Mouse (Mus musculus) induced T-regulatory cell, adult 2 months (primary cell): ENCODE measurements around the gene Fam89b.
"Not testable (repeated sequence)": the region's sequence is repeated elsewhere in the genome, so short reads cannot be mapped to it uniquely, and the experiment has no call there.

Experiments
- DNase-seq: peaks from one replicate; pipeline ENCODE4 v3.0.0-alpha.2; 2012; ENCODE audit warnings: low read depth

Gene Fam89b

DNA sequence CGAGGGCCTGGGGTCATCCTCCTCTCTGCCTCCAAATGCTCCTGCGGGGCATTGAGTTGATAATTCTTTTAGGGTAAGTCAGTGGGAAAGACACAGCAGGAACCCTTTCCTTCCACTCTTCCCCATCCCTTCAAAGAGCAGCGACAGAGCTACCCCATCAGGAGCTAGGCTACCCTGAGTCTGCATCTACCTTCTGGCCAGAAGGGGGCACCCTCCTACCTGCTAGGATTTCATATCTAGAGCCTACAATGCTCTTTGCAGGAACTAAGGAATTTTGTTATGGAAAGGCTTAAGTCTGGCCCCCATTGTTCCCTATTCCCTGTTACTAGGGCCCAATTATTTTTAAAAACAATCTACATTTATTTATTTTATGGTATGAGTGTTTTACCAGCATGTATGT lies 18.2 kb downstream of the Fam89b start:
- peak; percentile 84 for DNase-seq

DNA sequence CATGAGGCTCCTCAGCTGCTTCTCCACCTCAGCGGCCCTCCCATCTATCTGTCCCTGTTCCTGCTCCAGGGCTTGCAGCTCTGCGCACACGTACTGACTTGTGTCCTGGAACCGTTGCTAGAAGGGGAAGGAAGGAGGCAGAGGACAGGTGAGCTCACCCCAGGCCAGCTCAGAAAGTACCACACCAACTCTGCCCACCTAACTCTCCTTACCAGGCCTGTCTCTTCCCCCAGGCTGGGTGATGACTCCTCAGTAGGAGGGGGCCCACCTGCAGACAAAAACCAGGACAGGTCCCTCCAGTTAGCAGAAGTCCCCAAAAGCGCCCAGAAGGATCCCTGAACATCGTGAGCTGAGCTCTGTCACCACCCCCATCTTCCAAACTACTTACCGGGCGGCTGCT lies 18.9 kb downstream of the Fam89b start:
- DNase-seq = no peak

DNA sequence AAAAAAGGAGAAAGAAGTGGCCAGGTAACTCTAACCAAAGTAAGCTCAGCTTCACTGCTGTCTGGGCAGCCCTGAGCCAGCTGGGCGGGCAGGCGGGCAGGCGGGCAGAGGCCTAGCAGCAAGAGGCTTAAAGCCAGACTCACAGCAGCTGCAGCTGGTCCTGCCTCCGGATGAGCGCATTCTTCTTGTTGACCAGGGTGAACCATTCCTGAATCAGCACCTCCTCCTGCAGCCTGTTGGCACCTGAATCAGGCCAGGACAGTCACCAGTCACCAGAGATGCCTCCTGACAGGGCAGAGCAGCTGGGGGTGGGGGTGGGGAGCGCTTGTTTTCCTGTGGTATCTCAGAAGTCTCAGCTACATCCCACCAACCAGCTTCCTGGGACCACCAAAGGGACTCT lies 19.4 kb downstream of the Fam89b start:
- DNase-seq = no peak

DNA sequence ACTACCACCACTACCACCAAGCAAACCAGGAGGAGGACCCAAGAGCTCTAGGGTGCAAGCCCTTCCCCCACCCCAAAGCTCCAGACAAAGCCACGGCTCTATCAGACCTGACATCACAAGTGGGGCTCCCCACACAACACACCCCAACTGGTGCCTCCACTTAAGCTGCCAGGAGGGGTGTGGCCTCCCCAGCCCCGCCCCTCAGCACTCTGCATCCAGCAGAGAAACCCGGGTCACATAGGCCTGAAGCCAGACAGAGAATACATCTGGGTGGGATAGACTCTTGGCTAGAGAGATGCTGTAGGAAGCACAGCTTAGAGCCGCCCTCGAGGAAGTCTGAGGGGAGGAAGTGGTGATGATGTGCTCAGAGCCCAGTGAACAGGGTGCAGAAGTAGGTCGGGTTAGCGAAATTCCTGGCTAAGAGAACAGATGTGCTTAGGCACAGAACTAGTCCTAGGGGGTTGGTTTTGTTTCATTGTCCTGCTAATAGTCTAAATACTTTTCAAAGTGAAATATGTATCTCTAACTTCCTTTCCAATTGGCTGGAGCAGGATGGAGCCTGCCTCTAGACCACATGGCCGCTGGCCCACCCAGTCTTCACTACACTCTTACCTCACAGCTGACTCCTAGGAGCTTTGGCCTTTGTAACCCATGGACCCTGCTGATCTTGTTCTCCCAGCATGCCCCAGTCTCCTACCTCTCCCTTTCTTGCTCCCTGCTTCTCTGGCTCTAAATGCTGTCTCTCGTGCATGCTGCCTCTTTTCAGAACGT lies 24.5 kb downstream of the Fam89b start:
- peak; percentile 91 for DNase-seq

DNA sequence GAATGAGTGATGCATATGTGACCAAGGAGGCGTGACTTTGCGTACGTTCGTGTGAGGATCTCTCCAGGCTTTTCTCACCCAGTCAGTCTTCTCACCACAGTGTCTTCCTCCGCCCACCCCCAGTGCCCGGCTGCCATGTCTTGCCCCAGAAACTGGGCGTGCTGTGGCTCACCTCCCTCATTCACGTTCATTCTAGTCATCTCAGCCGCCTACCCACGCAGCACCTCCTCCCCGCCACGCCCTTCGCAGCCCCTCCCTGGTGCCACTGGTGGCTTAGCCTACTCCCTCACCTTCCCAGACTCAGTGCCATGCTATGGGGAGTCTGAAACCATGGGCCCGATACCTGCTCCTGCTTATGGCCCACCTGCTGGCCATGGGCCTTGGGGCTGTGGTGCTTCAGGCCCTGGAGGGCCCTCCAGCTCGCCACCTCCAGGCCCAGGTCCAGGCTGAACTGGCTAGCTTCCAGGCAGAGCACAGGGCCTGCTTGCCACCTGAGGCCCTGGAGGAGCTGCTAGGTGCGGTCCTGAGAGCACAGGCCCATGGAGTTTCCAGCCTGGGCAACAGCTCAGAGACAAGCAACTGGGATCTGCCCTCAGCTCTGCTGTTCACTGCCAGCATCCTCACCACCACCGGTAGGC lies 25.2 kb downstream of the Fam89b start, which contains the start of gene Kcnk7:
TSS of gene Kcnk7 (plus strand) at position 205 of the 638 bp plus-strand sequence.
- DNase-seq = peak; percentile 91

DNA sequence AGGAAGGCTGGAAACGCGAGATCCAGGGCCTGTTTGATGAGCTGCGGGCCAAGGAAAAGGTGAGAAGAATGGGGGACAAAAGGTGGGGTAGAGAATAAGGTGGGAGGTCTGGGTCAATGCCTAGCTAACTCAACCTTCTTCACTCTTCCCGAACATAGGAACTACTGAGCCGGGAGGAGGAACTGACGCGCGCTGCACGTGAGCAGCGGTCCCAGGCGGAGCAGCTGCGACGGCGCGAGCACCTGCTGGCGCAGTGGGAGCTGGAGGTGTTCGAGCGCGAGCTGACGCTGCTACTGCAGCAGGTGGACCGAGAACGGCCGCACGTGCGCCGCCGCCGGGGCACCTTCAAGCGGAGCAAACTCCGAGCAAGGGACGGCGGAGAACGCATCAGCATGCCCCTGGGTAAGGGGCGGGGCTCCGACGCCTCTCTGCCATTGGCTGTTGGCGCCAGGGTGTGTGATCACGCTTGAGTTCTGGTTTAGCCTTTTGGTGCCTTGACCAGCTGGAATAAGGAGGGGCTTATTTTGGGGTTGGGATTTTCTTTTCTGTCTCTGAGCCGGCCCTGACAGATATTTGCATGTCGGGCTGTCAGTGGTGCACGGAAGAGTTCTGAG lies 33.5 kb downstream of the Fam89b start:
- DNase-seq = no peak

DNA sequence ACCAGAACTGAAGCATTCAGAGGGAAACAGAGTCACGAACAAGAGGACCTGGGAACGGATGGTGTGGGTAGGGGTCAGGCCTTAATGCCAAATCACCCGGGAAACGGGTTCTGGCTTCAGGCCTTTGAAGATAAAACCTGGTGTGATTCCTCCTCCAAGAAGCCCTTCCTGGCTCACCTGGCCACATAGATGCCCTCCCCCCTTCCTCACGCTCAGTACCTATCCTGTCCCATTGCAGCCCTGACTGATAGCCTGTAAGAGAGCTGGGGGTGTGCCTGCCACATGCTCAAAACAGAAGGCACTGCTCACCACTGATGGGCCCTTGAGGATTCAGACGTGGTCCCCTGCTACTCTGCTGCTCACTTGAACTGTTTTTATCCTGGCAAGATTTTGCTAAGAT lies 35.7 kb downstream of the Fam89b start:
- no peak for DNase-seq

DNA sequence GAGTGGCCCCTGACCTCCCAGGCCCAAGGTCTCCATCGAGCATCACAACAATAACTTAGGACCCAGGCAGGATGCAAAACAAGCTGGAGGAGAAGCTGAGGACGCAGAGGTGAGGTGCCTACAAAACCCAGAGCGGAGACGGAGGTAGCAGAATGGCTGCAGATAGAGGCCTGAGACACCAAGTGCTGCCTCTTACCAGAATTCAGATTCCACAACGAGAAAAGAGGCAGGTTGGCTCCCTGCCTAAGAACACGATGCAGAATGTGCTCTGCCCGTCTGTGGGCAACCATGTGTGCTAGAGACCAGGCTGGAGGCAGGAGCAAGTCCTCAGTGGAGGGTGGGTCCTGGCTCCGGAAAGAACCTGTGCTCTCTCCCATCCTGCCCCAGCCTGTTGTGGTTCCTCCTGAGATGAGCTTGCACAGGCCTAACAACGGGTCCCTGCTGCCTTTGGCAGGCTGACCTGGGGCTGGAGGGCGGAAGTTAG lies 36.5 kb downstream of the Fam89b start:
- DNase-seq = no peak

DNA sequence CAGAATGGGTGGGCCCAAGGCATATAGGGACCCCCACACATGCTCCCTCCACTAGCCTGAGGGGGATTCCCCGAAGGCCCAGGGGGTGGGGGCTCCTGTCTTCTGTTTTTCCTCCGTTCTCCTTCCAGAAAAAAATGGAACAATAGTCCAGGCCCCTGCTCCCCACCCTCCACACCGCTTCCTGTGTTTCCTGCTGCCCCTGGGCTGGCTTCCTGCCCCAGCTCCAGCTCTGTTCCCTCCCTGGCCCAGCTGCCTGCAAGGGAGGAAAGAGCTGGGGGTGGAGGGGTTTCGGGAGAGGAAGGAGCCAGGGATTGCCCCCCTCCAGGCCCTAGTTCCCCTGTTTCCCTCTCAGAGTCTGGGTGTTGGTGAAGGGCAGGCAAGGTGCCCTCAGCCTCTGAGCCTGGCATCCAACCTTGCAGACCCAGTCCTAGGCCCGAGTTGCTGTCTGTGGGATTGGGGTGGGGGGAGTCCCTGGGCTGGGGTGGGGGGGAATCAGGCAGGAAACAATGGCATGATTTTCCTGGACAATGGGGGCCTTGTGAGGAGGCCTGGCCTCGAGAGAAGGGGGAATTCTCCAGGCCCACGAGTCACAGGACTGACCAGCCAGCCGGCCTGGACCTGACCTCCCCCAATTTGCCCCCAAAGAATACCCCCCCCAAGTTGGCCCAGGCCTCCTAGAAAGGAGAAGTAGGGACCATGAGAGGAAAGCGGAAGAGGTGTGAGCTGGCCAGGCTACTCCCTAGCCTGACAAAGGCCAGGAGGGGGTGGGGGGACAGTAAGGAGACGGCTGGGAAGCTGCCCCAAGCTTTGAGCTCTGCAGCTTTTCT lies 37.2 kb downstream of the Fam89b start:
- no peak for DNase-seq

DNA sequence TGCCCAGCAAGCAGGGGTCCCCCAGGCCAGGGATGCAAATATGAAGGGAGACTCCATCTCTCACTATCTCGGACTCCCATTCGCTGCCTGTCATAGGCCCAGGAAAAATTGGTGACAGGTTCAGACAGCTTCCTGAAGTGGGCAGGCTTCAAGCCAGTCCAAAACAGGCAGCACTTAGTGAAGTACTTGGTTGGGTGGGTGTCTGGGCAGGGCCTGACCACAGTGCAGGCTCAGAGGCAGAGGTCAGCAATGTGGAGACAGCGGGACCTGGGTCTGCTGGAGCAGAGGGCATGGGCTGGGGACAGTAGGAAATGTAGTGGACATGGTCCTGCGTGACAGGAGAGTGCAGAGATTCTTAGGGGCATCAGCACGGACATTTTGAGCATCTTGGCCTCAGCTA lies 37.9 kb downstream of the Fam89b start:
- no peak for DNase-seq

DNA sequence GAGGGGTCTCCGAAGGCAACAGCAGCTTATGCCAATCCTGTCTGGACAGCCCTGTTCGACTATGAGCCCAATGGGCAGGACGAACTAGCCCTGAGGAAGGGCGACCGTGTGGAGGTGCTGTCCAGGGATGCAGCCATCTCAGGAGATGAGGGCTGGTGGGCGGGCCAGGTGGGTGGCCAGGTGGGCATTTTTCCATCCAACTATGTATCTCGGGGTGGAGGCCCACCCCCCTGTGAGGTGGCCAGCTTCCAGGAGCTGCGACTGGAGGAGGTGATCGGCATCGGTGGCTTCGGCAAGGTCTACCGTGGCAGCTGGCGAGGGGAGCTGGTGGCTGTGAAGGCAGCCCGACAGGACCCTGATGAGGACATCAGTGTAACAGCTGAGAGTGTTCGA lies 39.1 kb downstream of the Fam89b start:
- no peak for DNase-seq

DNA sequence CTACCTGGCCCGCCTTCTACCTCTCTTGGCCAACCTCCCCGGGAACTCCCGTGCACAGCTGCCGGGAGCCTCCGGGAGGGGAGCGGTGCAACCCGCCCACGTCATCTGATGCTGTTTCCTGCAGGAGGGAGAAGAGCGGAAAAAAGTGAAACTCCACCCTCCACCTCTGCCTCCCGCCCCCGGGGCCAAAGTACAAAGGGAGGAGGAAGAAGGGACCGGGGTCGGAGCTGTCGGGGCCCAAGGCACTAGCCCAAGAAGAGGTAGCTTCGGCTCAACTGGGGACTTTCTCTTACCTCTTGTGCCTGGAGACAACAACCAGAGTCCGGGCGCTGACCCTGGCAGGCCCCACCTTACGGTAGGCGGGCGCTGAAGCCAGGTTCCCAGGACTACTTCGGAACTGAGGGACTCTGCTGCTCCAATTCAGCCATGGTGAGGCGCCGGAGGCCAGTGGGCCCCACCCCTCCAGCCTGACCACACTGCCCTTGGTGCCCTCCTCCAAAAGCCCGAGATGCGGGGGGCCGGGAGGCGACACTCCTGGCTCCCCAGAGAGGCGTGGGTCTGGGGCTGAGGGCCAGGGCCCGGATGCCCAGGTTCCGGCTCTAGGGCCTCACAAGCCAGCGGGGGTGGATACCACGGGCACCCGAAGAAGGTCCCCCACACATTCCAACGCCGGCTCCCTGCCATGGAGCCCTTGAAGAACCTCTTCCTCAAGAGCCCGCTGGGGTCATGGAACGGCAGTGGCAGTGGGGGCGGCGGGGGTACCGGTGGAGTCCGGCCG lies 39.7 kb downstream of the Fam89b start:
- peak; percentile 97 for DNase-seq

DNA sequence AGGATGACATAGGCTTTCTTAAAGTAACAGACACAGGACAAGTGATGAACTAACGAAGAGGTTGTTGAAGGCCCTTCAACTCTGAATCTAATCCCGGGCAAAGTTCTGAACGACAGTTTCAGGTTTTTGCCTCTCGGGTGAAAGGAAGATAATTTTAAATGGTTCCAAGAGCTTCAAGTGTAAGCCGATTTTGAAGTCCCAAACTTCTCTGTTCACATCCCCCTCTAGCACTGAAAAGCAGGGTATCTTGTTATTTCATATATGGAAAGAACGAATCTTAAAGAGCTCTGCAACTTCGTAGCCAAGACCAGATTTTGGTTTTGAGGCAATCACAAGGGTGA lies 40.4 kb downstream of the Fam89b start:
- no peak for DNase-seq

DNA sequence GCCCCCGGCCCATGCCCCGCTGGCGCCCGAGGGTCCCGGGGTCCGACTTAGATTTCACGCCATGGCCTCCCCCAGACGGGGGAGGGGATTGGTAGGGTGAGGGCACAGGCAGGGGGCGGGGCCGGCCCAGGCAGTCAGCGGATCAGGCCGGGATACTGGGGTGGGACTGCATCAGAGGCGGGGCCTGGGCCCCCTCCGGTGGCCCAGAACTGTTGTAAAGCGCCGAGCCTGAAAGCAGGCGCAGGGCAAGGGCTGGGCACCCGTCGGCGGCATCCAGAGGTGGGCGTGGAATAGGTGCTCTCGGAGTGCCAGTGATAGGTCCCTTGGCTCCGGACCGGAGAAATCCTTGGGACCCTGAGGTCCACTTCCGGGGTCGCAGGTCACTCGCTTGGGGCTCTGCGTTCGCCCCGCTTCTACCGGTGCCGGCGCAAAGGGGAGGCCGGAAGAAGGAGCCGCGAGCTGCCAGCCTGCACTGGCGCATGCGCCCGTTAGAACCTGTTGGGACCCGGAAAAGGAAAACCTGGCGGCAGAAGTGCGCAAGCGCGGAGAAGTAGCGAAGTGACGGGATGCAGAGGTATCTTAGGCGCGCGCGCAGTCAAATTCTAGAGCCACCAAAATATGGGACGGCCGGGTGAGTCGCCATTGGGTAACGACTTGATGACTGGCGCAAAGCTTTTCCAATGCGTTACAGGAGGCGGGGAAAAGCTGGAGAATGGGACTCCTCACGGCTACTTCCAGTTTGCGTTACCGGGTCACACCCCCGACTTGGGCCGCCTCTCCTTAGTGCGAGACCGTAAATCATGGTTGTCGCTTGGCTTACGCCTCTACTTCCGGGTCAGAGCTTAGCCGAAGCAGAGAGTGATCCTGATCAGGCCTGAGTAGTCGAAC lies 41.0 kb downstream of the Fam89b start, which contains the start of the genes Map3k11 and Pcnx3:
TSS of gene Map3k11 (plus strand) at position 543 of the 888 bp plus-strand sequence.
TSS of gene Pcnx3 (minus strand) at position 709 of the 888 bp plus-strand sequence.
- DNase-seq = peak; percentile 100

DNA sequence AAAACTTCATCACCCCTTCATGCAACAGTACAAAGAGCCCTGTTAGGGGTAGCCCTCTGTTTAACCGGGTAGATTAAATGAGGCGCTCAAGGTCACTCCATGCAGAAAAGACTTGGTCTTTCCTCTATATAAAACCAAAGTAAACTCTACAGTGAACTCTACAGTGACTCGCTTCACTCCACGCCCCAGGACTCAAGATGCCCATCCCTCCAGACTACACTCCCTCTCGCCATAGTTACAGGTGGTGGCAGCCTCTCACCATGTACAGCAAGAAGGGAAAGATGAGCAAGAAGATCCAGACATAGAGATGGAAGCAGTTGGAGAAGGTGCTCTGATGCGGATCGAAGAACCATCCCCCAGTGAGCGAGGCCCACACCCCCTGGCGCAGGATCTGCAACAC lies 41.7 kb downstream of the Fam89b start:
- DNase-seq = peak; percentile 30

DNA sequence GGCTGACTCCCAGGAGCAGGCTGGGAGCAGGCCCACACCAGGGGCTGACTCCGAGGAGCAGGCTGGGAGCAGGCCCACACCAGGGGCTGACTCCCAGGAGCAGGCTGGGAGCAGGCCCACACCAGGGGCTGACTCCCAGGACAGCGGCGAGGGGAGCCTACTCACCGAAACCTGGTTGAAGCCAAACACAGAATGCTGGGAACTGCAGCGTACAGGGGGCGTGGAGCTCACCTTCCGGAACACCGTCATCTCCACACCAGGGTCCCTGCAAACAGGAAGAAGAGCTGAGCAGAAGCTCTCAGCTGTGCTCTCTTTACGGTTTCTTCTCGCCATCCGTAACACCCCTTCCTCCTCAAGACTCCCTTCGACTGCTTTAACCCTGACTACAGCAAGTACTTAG lies 42.5 kb downstream of the Fam89b start:
- DNase-seq = not testable (repeated sequence)

DNA sequence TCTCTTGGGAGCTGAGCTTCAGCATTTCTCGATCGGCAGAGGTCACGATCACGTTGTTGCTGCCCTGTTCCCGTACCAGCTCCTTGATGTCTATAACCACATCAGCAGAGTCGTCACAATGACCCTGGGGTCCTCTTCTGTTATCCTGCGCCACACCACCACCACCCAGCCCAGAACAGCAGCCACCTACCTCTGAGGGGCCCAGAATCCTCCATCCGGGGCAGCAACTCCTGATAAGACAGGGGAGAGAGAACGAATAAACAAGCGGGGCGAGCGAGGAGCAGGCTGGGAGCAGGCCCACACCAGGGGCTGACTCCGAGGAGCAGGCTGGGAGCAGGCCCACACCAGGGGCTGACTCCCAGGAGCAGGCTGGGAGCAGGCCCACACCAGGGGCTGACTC lies 43.0 kb downstream of the Fam89b start:
- DNase-seq = no peak

DNA sequence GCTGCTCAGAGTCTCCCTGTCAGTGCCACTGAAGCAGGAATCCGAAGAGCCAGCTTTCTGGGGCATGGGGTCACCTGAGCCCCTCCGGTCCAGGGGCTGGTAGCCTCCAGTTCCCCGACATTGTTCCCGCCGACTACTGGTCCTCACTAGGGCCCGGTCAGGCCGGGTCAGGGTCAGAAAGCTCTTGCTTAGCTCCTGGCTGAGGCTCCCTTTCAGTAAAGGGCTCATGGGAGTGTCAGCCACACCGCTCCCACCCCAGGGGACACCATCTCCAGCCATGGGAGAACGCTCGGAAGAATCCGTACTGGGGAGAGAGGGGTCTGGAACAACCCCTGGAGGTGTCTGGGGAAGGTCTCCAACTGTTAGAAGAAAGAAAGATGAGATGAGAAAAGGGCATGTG lies 43.6 kb downstream of the Fam89b start:
- DNase-seq = no peak

DNA sequence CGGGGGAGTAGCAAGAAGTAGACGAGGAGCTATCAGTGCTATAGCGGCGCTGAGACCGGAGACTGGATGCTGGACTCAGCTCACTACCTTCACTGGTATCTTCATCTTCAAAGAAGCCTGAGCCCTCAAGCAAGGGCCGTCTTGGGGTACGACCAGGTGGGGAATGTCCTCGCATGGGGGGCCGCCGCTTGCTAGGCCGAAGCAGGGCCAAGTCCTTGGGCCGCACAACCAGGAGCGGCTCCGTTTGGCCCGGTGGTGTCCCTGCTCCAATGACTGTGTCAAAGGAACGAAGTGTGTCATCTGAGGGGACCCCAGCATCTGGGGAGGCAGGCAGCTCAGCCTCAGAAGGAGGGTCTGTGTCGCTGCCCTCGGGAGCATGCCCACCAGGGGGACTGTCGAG lies 44.0 kb downstream of the Fam89b start:
- no peak for DNase-seq

DNA sequence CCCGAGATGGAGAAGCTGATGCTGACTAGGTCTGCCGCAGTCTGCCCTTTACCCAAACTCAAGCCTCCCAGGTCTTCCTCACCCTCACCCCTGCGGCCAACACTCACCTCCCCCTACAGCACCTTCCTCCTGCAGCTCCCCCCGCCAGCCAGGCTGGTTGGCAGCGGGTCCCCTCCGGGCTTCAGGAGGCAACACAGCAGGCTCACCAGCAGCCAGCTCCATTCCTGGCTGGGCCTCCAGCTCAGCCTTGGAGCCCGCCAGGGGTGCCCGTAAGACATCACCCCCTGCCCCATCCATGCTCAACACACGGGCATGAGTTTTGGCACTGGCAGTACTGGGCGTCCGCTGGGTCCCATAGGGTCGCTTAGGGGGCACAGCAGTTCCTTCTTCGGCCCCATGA lies 44.5 kb downstream of the Fam89b start:
- DNase-seq = no peak
